Mouse (Mus musculus): ENCODE measurements at regions not wholly inside any gene's neighbourhood (a gene's known extent, or its start where the extent isn't known, plus 50 kb on each side); places are given as distances from the start of the nearest gene placed in this dataset.

DNA sequence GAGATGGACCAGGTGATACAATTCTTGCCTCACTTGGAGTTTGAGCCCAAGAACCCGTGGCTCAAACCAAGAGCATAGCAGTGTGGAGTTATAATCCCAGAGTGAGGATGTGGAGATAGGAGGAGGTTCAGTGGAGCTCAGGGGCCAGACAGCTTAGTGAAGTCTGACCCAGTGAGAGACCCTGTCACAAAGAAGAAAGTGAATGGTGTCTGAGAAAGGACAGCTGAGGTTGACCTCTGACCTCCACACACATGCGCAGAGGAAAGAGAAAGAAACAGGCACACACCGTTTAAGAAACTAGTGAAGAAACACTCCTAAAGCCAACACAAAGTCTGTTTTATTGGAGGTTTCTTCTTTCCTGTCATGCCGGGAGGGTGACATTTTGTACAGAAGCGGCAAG lies 124.7 kb upstream of the Mkln1 start:
- DNase-seq (ENCODE audit: low spot score) = no peak

DNA sequence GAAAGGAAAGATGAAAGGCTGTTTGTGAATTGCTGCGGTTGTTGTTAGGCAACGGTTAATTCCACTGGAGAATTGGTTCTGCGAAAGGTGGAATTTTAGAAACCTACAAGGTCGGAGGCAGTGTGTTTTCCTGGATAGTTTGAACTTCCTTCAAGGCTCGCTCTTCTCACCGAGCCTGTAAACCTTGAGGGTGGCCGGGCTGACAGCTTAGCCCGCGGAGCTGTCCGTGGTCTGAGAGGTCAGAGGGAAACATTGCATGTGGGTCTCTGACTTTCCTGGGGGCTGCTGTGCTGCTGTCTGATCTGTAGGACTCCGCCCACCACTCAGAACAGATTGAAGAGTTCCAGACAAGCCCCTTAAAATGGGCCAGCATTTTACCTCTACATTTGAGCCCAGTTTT lies 124.3 kb upstream of the Mkln1 start:
- no peak for DNase-seq (ENCODE audit: low spot score)

DNA sequence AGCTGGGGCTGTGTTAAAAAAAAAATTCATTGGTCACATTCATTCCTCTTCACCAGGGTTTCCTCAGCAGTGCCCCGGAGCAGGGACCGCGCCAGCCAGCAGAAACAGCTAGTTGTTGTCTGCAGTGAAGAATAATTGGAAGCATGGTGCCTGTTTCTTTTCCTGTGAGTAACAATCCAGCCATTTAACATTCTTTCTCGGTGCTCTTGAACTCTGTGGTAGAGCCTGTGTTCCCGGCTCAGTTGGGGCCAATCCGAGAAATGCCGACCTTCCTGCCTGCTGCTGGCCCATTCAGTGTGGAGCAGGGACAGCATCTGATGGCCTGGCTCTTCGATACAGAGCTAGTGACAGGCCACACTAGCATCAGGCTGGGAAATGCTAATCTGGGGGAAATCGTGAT lies 120.7 kb upstream of the Mkln1 start:
- no peak for DNase-seq (ENCODE audit: low spot score)

DNA sequence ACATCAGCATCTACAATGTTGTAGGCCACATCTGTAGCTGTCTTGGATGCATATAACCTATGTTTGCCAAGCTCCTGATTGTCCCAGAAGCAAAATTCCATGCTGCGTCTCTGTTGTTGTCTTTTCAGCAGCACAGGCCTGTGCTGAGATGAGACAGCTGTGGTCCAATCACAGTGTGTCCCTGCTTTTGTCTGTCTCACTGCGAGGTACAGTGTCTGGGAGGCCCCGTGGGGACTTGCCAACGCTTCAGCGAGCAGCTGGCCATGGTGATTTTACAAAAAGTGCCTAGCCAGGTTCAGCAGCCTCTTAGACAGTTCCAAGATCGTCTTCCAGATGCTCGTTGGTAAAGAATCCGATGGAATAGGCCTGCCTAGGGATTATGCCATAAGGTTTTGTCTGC lies 114.6 kb upstream of the Mkln1 start:
- DNase-seq (ENCODE audit: low spot score) = no peak

DNA sequence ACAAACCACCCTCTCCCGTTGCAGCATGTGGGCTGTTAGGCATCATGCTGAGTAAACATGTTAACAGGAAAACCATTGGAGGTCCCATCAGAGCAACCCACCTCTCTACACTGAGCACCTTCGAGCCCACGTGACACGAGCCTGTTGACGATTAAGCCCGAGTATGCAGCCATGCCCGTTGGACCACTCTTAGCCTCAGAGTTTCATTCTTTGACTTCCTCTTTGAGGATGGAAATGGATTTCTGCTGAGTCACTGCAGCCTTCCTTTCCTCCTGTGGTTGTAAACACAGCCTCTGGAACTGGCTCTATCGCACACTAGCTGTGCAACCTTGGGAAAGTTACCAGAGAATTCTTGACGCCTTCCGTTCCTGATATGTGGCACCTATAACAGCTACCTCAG lies 114.1 kb upstream of the Mkln1 start:
- DNase-seq (ENCODE audit: low spot score) = peak; percentile 3

DNA sequence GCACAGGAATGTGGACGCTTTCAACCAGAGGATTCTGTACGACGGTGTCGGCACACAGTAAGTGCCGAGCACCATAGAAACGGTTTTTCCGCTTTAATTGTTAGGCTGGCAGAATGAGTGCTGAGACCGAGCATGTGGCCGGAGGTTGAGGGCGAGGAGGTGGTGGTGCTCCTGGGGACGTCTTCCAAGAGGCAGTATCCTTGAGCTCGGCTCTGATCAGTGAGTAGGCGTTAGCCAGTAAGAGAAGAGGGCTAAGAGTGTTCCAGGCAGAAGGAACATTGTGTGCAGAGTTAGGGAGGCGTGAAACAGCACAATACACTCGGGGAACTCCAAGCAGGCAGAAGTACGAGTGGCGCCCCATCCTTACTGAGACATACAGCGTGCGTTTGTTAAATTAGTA lies 113.5 kb upstream of the Mkln1 start:
- no peak for DNase-seq (ENCODE audit: low spot score)

DNA sequence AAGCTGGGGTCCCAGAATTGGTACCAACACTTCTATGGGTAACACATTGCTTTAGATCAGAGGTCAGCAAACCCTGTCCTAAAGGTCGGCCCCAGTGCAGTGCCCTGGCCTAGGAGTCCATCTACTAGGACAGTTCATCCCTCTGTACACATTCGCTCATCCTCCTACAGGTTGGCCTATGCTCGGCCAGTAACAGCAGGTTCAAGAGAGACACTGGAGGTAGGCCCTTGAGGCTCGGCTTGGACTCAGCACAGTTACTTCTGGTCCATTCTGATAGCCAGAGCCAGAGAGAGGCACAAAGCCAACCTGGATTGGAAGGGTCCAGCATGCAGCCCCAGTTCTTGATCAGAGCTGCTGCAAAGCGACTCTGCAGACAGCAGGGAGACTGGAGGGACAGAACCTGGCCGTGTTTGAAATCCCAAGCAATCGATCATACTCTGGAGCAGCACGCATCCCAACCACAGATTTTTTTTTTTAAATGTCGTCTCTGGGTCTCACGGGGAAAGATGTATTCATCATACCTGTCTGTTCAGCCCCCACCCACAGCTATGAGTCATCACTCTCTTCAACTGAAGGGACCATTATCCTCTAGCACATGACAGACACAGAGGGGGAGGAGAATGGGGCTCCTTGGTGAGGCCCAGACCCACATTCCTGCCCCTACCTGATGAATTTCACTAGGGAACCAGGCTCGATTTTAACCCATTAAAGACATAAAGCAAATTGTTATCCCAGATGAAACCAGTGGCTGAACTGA lies 112.4 kb upstream of the Mkln1 start:
- no peak for DNase-seq (ENCODE audit: low spot score)

DNA sequence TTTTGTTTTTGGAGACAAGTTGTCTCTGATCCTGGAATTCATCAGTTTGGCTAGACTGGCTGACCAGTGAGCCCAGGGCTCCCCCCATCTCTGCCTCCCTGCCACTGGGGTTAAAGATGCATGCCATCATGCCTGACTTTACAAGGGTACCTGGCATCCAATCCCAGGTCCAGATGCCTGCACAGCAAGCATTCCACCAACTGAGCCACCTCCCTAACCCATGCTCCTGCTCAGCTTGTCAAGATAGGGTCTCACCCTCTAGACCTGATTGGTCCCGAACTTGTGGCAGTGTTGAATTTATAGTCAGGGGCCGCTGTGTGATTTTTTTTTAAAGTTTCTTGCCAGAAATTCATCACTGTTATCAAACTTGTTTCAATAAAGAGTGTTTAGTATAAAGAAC lies 111.4 kb upstream of the Mkln1 start:
- no peak for DNase-seq (ENCODE audit: low spot score)

DNA sequence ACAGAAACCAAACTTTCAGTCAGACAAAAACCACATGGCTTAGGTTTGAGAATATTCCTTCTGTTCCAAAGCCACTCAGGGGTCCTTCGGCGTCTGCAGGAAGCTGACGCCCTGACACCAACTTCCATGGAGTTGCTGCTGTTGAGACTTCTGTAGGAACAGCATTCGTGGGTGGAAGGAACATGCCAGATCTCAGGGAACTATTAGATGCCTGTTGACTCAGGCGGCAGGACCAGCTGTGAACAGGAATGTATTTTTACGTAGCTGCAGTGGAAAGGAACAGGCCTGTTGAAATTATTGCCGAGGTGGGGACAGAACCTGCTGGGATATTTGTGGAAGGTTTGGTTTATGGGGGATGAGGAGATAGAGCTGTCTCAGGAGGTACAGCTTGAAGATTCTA lies 110.8 kb upstream of the Mkln1 start:
- DNase-seq (ENCODE audit: low spot score) = no peak

DNA sequence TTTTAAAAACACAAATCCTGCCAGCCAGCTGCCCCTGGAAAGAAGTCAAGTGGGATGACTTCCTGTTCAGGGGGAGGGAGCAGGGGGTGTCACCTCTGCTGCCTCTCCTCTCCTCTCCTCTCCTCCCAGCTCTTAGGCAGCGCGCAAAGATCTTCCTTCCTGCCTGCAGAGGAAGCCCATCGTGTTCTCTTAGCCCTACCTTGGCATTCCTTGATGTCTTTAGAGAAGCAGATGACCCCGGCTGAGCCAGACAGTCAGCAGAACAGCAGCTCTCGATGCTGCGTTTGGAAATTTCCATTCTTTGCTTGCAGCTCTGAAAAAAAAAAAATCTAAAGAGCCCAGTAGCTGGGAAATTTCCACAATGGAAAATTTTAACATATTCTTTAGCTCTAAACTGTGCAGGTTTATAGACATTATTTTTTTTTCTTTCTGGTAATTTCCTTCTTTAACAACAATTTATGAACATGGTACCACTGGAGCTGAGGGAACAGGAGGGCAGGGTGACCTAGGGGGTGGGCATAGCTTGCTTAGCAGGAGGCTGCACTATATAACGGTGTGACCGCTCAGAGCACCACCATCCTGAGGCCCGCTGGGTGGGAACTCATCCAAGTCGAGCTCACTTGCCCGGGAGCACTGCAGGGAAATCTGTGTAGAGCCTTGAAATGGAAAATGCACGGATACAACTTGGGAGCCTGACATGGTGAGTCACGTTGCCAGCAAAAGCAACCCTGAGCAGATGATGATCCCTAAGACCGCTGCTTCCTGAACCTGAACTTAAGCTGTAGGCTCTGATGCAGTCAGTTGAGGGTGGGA lies 109.9 kb upstream of the Mkln1 start:
- DNase-seq (ENCODE audit: low spot score) = no peak

DNA sequence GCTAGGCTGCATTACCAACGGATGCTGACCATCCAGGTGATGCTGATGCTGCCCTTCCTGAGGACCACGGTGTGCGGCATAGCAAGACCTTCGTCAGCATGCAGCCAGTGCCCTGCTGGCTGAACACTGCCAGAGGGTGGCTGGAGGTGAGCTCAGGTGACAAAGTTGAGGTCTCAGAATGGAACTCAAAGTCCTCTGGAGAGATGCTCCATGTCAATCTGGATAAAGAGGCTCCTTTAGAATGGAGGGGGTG lies 109.4 kb upstream of the Mkln1 start:
- no peak for DNase-seq (ENCODE audit: low spot score)

DNA sequence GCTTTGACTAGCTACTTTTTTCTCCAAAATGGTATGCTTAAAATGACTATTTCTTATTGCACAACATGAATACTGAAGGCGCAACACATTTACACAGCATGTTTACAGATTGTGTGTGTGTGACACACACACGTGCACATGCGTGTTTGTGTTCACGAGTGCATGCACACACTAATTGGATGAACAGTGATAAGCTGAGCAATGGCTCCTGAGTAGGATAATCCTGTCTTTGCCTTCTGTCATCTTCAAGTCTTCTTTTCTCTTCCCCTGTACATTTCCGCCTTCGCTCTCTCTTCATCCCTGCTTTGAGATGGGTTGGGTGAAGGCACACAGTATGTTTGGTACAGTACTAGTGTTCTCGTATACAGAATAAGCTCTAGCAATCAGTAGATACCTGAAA lies 106.5 kb upstream of the Mkln1 start:
- no peak for DNase-seq (ENCODE audit: low spot score)

DNA sequence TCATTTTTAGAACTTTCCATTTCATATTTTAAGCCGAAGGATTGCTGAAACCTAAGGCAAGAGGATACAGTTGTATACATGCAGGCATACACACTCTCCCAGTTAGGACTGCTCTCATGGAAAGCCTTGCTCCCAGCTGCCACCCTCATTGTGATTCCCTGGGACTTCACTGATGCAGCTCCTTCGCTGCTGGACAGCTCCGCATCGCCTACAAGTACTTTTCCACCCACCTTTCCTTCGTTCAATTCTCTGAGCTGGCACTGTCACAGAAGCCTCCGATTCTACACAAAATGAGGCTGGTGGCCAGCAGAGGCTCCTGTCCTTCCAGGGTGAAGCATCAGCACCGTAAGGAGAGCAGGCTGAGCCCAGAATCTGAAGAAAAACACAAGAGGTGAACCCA lies 105.5 kb upstream of the Mkln1 start:
- DNase-seq (ENCODE audit: low spot score) = no peak

DNA sequence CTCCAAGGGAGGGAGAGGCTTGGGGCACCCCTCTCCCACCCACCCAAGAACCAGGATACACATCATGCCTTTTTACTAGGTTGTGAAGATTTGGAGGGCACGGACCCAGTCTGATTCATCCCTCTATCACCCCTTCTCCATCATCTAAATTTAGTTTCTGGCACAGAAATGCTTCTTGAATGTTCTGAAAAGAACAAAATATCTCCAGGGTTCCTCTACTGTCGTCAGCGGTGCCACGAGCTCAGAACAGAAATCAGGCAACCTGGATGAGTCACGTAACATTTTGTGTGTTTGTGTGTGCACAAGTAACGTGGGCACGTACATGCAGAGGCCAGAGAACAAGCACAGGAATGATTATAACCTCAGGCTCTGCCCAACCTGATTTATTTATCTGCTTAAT lies 99.1 kb upstream of the Mkln1 start:
- no peak for DNase-seq (ENCODE audit: low spot score)

DNA sequence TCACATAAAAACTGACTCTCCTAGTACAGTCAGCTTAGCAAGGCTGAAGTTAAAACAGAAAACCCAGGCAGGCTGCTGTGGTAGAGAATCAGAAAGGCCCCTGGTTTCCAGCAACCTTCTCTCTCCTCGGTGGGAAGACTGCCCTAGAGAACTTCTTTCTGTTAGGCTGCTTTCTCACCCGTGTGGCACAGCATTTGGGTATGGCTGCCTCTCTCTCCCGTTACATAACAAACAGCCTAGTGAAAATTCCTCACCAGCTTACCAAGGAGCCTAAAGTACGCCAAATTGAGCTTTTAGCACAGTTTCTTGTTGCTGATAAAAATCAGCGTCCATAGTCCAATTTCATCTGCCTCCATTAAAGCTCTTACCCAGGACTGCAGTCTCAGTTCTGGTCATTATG lies 92.8 kb upstream of the Mkln1 start:
- DNase-seq (ENCODE audit: low spot score) = no peak

DNA sequence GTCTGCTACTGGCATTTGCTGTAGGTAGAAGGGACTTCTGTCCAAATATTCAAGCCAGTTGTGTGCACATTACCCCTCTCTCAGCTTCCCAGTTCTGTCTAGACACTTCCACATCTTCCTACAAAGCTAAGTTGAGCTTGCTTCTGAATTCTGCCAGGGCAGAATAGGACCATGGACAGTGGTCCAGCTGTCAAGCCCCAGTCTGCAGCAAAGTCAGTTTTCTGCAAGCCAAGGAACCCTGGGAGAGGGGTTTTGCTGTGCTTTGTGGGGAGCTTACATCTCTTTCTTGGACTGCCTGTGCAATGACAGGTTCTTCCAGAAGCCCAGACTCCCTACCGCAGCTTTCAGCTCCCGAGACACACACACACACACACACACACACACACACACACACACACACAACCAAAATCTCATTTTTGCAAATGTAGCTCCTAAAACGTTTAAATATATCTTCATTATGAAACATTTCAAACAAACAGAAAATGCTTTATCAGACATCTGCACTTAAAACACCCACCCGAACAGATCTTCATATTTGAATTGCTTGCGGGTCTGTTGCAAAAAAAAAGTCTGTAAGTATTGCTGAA lies 91.4 kb upstream of the Mkln1 start:
- no peak for DNase-seq (ENCODE audit: low spot score)

DNA sequence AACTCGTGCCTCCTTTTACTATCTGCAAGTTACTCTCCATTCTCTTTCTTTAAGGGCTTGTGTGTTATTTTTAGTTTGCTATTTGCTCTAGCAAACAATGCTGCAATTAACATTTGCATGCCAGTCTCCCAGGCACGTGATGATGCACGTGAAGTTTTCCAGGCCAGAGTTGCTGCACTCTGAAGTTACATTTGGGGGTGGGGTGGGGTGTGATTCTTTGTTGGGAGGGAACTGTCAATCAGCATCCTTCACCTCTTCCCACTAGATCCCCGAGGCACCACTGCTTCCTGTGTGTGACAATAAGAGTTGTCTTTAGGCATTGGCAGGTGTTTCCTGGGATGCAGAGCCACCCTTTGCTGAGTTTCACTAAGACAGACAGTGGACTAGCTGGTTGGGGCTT lies 90.6 kb upstream of the Mkln1 start:
- no peak for DNase-seq (ENCODE audit: low spot score)

DNA sequence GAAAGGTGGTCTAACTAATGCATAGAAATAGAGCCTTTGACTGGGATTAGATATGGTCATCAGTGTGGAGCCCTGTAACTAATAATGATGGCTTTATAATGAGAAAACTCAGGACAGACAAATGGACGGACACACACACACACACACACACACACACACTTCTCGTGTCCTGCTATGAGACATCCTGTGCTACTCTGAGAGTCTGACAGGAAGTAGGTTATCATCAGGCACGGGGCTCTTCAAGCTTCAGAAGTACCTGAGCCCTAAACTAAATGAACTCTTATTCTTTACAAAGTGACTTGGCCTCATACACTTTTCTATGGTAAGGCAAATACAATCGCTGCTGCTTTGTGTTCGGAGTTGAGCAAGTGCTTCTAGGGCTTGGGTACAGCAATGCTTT lies 87.9 kb upstream of the Mkln1 start:
- no peak for DNase-seq (ENCODE audit: low spot score)

DNA sequence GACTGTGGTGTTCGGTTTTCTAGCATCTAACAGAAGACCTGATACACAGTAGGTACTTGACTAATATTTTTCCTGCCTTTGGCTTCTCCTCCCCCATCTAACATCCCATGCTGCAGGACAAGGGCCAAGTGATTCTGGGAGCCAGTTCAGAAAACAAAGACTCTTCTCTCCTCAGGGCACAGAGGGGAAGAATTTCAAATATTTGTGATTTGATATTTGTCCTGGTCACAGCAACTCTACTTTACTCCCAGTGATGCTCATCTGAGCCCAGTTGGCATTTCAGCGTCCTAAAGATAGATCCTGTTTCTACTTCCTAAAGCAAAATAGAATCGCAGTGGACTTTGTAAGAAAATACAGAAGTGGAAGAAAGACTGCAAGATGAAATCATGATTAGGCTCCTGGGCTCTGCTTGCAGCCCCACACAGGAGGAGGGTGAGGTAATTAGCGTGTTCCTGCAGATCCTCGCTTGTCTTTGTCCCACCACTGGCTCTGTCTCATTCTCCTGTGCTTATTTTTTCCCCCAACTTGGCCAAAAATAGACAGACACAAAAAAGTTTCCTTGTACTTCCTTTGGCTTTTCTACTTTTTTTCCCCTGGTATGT lies 84.6 kb upstream of the Mkln1 start:
- no peak for DNase-seq (ENCODE audit: low spot score)

DNA sequence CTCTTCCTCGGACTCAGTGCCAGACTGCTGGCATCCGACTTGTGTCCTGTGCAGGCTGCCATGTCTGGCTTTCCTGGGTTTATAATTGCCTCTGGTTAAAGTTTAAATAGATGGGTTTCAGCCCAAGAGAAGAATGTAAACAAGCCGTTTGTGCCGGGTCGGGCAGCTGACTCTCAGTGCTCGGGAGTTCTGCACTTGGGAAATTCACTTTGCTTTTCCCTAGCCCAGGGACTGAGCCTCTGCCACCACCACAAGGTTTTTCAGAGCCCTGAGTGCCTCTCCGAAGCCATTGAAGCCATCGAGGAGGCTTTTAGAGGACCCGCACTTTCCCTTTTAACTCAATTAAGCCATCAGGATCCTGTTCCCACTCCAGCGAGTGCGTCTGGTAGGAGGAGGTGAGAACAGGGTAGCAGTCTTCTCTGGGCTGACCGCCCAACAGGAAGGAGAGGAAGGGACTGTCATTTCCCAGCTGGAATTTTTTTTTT lies 80.8 kb upstream of the Mkln1 start:
- no peak for DNase-seq (ENCODE audit: low spot score)

DNA sequence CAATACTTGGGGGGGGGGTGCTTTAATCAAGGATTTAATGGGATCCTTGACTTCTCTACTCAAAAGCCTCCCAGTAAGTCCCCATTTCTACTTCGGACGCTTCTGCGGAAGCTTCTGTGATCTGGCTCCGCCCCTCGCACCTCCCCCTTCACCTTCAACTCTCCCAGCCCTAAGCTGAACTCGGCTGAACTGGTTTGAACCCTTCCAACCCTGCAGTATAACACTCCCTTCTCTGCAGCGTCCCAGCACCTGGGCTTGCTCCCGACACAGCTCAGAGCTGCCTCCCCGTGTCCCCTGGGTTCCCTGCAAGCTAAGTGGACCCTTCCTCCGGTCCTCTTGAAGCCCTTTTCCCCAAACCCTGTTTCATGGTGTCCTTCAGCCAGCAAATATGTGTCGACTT lies 80.0 kb upstream of the Mkln1 start:
- peak; percentile 20 for DNase-seq (ENCODE audit: low spot score)

DNA sequence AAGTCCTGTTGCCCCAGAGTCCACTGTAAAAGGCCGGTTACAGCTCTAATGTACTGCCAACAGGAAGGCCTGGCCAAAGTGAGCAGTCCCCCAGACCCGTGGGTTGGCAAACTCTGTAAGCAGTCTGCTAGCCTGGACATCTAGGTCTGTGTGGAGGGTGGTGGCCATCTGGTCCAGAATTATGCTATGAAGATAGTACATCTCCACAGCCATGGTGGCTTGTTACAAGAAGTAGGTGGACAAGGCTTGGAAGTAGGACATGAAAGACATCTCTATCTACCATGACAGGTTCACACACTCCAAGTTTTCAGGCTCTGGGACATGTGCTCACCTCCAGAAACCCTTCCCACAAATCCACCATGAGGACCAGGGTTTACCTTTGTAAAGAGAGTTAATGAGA lies 79.1 kb upstream of the Mkln1 start:
- no peak for DNase-seq (ENCODE audit: low spot score)

DNA sequence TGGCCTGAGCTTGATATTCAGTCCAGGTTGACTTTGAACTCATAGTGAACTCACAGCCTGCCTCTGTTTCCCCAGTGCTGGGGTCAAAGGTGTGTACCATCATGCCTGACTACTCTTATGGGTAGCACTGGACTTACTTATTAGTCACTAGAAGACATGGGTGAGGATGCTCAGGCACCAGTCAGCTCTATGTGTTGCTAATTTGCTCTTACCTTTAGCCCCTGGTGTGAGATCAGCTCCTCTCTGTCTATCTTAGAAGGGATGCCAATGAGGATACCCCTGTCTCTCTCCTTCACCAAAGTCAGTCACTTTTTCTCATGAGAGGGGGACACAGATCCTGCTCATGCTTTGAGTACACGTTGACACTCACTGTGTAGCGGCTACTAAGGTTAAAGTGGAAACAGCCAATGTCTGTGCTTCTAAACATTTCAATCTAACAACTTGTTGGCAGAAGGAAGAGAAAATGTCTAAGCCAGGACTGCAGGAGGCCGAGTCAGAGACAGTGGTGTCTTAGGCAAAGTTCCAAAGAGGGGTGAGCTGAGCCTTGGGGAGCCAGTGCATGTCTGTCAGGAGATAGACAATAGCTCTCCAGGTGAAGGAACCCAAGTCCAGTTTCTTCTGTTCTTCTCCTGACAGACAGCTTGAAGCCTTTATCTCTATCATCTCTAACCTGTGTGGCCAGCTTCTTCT lies 78.2 kb upstream of the Mkln1 start:
- no peak for DNase-seq (ENCODE audit: low spot score)

All from c-Kit-positive CD71-positive TER-119-positive erythroid progenitor cells, embryonic 14.5 days (primary cell).